28 mouse cellular contexts compared by ENCODE assay signal in the genomic region with DNA sequence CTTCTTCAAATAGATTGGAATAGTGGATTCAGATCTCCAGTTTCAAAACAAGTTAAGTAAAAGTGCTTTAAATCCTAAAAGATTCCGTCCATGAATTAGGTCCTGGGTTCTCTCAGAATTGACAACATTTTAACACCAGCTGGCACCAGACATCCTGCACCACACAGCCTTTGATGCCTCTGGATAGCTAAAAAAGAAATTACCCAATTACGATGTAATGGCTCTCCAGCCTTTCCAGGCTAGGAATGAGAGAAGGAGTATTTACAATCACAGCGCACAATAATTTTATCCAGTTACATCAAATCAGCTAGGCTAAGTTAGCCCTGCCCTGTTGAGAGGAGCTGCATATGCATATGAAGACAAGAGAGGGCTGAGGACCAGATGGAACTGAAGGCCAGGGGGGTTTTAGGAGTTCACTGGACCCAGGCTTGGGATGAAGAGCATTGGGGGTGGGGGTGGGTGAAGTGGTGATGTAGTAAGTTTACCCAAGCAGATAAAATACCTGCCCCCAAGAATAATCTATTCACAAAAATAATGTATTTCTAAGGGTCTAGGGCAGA.
A peak's percentile ranks its signal among the peaks of the same experiment; 100 is the strongest.
DNase-seq lines count a peak whose midpoint lies in the region; ATAC-seq and TF ChIP-seq lines count a peak whose summit lies in the region.
"Had no signal": no experiment of that assay in that cellular context is flagged by ENCODE, and none has a peak within 500 bp of the region (broad histone marks: within the 10 kb centered on the region; RNA-seq: fewer than 3 reads in every experiment).

No protein-coding gene starts in this region.

- peak; percentile 48 for ATAC-seq in frontal cortex, adult (ENCODE audit: low TSS enrichment)
- no peak for ATAC-seq in embryonic facial prominence, embryonic 11.5 days (replicated peaks; ENCODE audit: insufficient number of reproducible peaks, low FRiP score, low TSS enrichment, low read depth)
- peak; percentile 58 for ATAC-seq in forebrain, postnatal 0 days
- ATAC-seq: hindbrain, postnatal 0 days; intestine, embryonic 15.5 days had no signal

- no peak overlapping the region for H3K27ac ChIP-seq in embryonic facial prominence, embryonic 11.5 days (replicated peaks; ENCODE audit: low read depth, low read length)
- no peak overlapping the region for H3K27ac ChIP-seq in forebrain, postnatal 0 days (ENCODE audit: low read depth, low read length)
- H3K27ac ChIP-seq: embryonic facial prominence, embryonic 13.5 days; gastrocnemius, adult 2 months; hindbrain, embryonic 10.5 days; hindbrain, postnatal 0 days; intestine, embryonic 15.5 days; kidney, postnatal 0 days; liver, embryonic 14.5 days; macrophage had no signal

- H3K9me3 ChIP-seq in embryonic facial prominence, embryonic 11.5 days (replicated peaks; ENCODE audit: control insufficient read depth, low read length), result no peaks in the 10 kb centered on the region
- no peaks in the 10 kb centered on the region for H3K9me3 ChIP-seq in forebrain, postnatal 0 days (ENCODE audit: low read length)
- H3K9me3 ChIP-seq: embryonic facial prominence, embryonic 13.5 days; hindbrain, embryonic 10.5 days; intestine, embryonic 15.5 days had no signal

- 45% methylated on average over 3 of the region's 3 CpGs for WGBS in embryonic facial prominence, embryonic 11.5 days
- WGBS in forebrain, postnatal 0 days, result 17% methylated on average over 3 of the region's 3 CpGs

- no peaks in the 10 kb centered on the region for H3K36me3 ChIP-seq in embryonic facial prominence, embryonic 11.5 days (replicated peaks; ENCODE audit: control insufficient read depth, insufficient read depth, low read depth, low read length)
- H3K36me3 ChIP-seq in forebrain, postnatal 0 days (ENCODE audit: insufficient read depth), result no peaks in the 10 kb centered on the region
- H3K36me3 ChIP-seq: embryonic facial prominence, embryonic 13.5 days; hindbrain, embryonic 10.5 days; intestine, embryonic 15.5 days had no signal

- no peaks in the 10 kb centered on the region for H3K27me3 ChIP-seq in embryonic facial prominence, embryonic 11.5 days (ENCODE audit: control insufficient read depth, insufficient read depth, low read length)
- H3K27me3 ChIP-seq in forebrain, postnatal 0 days (ENCODE audit: insufficient read depth, low read length), result no peaks in the 10 kb centered on the region
- H3K27me3 ChIP-seq: embryonic facial prominence, embryonic 13.5 days; intestine, embryonic 15.5 days had no signal

- H3K9ac ChIP-seq in embryonic facial prominence, embryonic 11.5 days (replicated peaks; ENCODE audit: low read length), result no peak overlapping the region
- no peak overlapping the region for H3K9ac ChIP-seq in forebrain, postnatal 0 days
- H3K9ac ChIP-seq: embryonic facial prominence, embryonic 13.5 days; intestine, embryonic 15.5 days; liver, embryonic 14.5 days had no signal

- no peaks in the 10 kb centered on the region for H3K4me1 ChIP-seq in embryonic facial prominence, embryonic 11.5 days (ENCODE audit: control insufficient read depth, insufficient read depth, low read length)
- H3K4me1 ChIP-seq in forebrain, postnatal 0 days (ENCODE audit: insufficient read depth), result peaks cover 15% of the 10 kb centered on the region; the same call in 1 of the 2 replicates
- H3K4me1 ChIP-seq: hindbrain, embryonic 10.5 days; intestine, embryonic 15.5 days had no signal

- DNase-seq in frontal cortex, postnatal 10 days (ENCODE audit: low spot score in 2 of 2), result no peak
- DNase-seq in MN1 (ENCODE audit: low spot score), result peak; percentile 48
- DNase-seq in embryonic facial prominence, embryonic 11.5 days (ENCODE audit: low spot score), result peak; percentile 42
- DNase-seq in forebrain, postnatal 0 days, result no peak
- DNase-seq in gastrocnemius, postnatal 10 days, result no peak
- DNase-seq in adrenal gland, postnatal 14 days, result no peak
- DNase-seq: cerebellum, adult 8-10 months; cerebellum, postnatal 36 days; gastrocnemius, adult 2 months; heart, postnatal 14 days; kidney, adult 8-10 months; kidney, postnatal 4 days; layer of hippocampus, adult 9-11 months; liver; lung, adult 2 months; lung, postnatal 10 days; midbrain, embryonic 14.5 days; thymus, adult 2 months; thymus, postnatal 36 days had no signal

- H3K4me3 ChIP-seq in embryonic facial prominence, embryonic 11.5 days (ENCODE audit: low read depth, low read length), result no peak overlapping the region
- no peak overlapping the region for H3K4me3 ChIP-seq in forebrain, postnatal 0 days (ENCODE audit: low read depth, low read length)
- H3K4me3 ChIP-seq: embryonic facial prominence, embryonic 13.5 days; erythroblast, embryonic 14.5 days; gastrocnemius, adult 2 months; hindbrain, embryonic 10.5 days; intestine, embryonic 15.5 days had no signal

- H3K4me2 ChIP-seq in embryonic facial prominence, embryonic 11.5 days (ENCODE audit: low read depth, low read length), result no peak overlapping the region
- no peak overlapping the region; the same call in 1 of the 2 replicates for H3K4me2 ChIP-seq in forebrain, postnatal 0 days (ENCODE audit: low read depth)
- H3K4me2 ChIP-seq: embryonic facial prominence, embryonic 13.5 days; intestine, embryonic 15.5 days had no signal

- no peak for TF ChIP-seq CTCF in forebrain, postnatal 0 days (IDR thresholded peaks at IDR 0.05; ENCODE audit: low read depth)

Comparison
In these comparisons a context has a peak if more than half of its experiments do, and no peak if none do; other contexts are left out.
1. DNase-seq: peak in MN1 (single experiment) and embryonic facial prominence, embryonic 11.5 days (single experiment); none in frontal cortex, postnatal 10 days (0 of 2), forebrain, postnatal 0 days (single experiment), gastrocnemius, postnatal 10 days (single experiment) and adrenal gland, postnatal 14 days (single experiment).